Mouse (Mus musculus) myocyte (in vitro differentiated cells): Measurements from ENCODE around the gene Cdca5. TPM values are rescaled to one million over a fixed set of nuclear protein-coding genes. Genes with fewer than 3 reads are reported as not detected.
A peak's percentile ranks its signal among the peaks of the same experiment; 100 is the strongest.

ENCODE experiments used
- H3K27me3 ChIP-seq: one replicate; pipeline ENCODE4 v1.6.1; 2011; ENCODE audit not compliant: control insufficient read depth, insufficient read depth, insufficient read length
- H3K36me3 ChIP-seq: one replicate; pipeline ENCODE4 v1.6.1; 2011; ENCODE audit not compliant: control insufficient read depth, insufficient read depth
- H3K4me2 ChIP-seq: one replicate; pipeline ENCODE4 v1.6.1; 2011; ENCODE audit warnings: low read depth, control low read depth
- H3K4me3 ChIP-seq: one replicate; pipeline ENCODE4 v1.5.1; 2011; ENCODE audit warnings: mild to moderate bottlenecking, control low read depth, moderate library complexity
- H3K79me2 ChIP-seq: one replicate; pipeline ENCODE4 v1.6.1; 2011; ENCODE audit not compliant: control insufficient read depth, insufficient read depth
- H3ac ChIP-seq: one replicate; pipeline ENCODE4 v1.6.1; 2011; ENCODE audit not compliant: control insufficient read depth, insufficient read length
- CEBPB ChIP-seq: IDR thresholded peaks from 2 replicates; pipeline ENCODE4 v1.6.1; 2011; ENCODE audit warnings: mild to moderate bottlenecking, moderate library complexity; ENCODE audit not compliant: poor library complexity, insufficient read depth, severe bottlenecking
- E2F4 ChIP-seq: IDR thresholded peaks from one replicate; pipeline ENCODE4 v1.6.1; 2011; ENCODE audit warnings: mild to moderate bottlenecking, control low read depth, moderate library complexity; ENCODE audit not compliant: insufficient read depth
- MAX ChIP-seq: IDR thresholded peaks from one replicate; pipeline ENCODE4 v1.6.1; 2011; ENCODE audit warnings: low read depth, mild to moderate bottlenecking, control low read depth
- MYOD1 ChIP-seq, 3 experiments: IDR thresholded peaks; one replicate each; pipeline ENCODE4 v1.6.1; 2011; ENCODE audit warnings: control low read depth in 2 of 3, low read depth in 2 of 3, mild to moderate bottlenecking in 2 of 3, moderate library complexity in 1 of 3; ENCODE audit not compliant: insufficient read length in 2 of 3, control insufficient read depth in 1 of 3
- MYOG ChIP-seq, 3 experiments: IDR thresholded peaks; one replicate each; pipeline ENCODE4 v1.6.1; 2011; ENCODE audit warnings: control low read depth in 2 of 3, low read depth in 2 of 3, mild to moderate bottlenecking in 2 of 3; ENCODE audit not compliant: insufficient read length in 2 of 3, control insufficient read depth in 1 of 3, insufficient read depth in 1 of 3
- POLR2A ChIP-seq: IDR thresholded peaks from one replicate; pipeline ENCODE4 v1.6.1; 2011; ENCODE audit warnings: low read depth, mild to moderate bottlenecking, control low read depth, moderate library complexity; ENCODE audit not compliant: insufficient read length
- POLR2AphosphoS2 ChIP-seq: IDR thresholded peaks from one replicate; pipeline ENCODE4 v1.6.1; 2011; ENCODE audit warnings: low read depth, control low read depth; ENCODE audit not compliant: insufficient read length
- REST ChIP-seq: IDR thresholded peaks from one replicate; pipeline ENCODE4 v1.6.1; 2011; ENCODE audit warnings: mild to moderate bottlenecking, control low read depth, moderate library complexity; ENCODE audit not compliant: insufficient read depth, insufficient read length
- SRF ChIP-seq: IDR thresholded peaks from one replicate; pipeline ENCODE4 v1.6.1; 2011; ENCODE audit warnings: low read depth; ENCODE audit not compliant: control insufficient read depth, insufficient read length
- TCF12 ChIP-seq: IDR thresholded peaks from one replicate; pipeline ENCODE4 v1.6.1; 2011; ENCODE audit warnings: mild to moderate bottlenecking, control low read depth; ENCODE audit not compliant: poor library complexity, insufficient read depth, severe bottlenecking
- TCF3 ChIP-seq: IDR thresholded peaks from one replicate; pipeline ENCODE4 v1.6.1; 2011; ENCODE audit warnings: low read depth, control low read depth; ENCODE audit not compliant: insufficient read length
- USF1 ChIP-seq: IDR thresholded peaks from one replicate; pipeline ENCODE4 v1.6.1; 2011; ENCODE audit warnings: low read depth, mild to moderate bottlenecking, control low read depth, moderate library complexity
- polyA plus RNA-seq: library from polyadenylated mRNA; unstranded; fragments of >200 nt; fragmentation: generic; extraction: Trizol; gene quantifications from one replicate; pipeline ENCODE4 v1.2.1, GENCODE M21; 2012; ENCODE audit warnings: missing spikeins

Gene Cdca5
- polyA plus RNA-seq, result 7.7 TPM

- peaks cover 47% of the 10 kb centered on the region for H3K79me2 ChIP-seq
- H3ac ChIP-seq, result peak within 1 kb of the TSS; percentile 74
- H3K4me2 ChIP-seq, result peak within 1 kb of the TSS; percentile 97
- H3K36me3 ChIP-seq, result no peaks in the 10 kb centered on the region
- TF ChIP-seq MYOD1 (IDR thresholded peaks at IDR 0.05; ENCODE audit: control insufficient read depth in 1 of 3, insufficient read length in 2 of 3, low read depth in 2 of 3), result peak in 2 of 3 experiments; percentile 16
- no peak for TF ChIP-seq REST
- peak; percentile 64 for TF ChIP-seq POLR2A
- TF ChIP-seq MAX, result no peak
- TF ChIP-seq CEBPB, result no peak
- TF ChIP-seq TCF3, result no peak
- TF ChIP-seq TCF12, result no peak
- no peak for TF ChIP-seq USF1
- TF ChIP-seq MYOG (IDR thresholded peaks at IDR 0.05; ENCODE audit: control insufficient read depth in 1 of 3, insufficient read depth in 1 of 3, insufficient read length in 2 of 3, low read depth in 2 of 3), result peak in 2 of 3 experiments; percentile 9 to 63
- TF ChIP-seq E2F4, result peak; percentile 99
- TF ChIP-seq POLR2AphosphoS2, result peak; percentile 20
- TF ChIP-seq SRF, result peak; percentile 94
- peak within 1 kb of the TSS; percentile 89 for H3K4me3 ChIP-seq
- H3K27me3 ChIP-seq, result no peaks in the 10 kb centered on the region
Measured at GRCm38 (mm10) chr19:6084478-6085248, at the start of gene Cdca5, which contains the start of gene Zfpl1. Gene Cdca5 (plus strand): TSS chr19:6084983. Gene Zfpl1 (minus strand): TSS chr19:6084956.

GRCm38 (mm10) chr19:6035966-6036585 lies 48.7 kb upstream of the Cdca5 start:
- Histone ChIP-seq H3K4me2 (no peak overlapping the region), H3K36me3 (no peaks in the 10 kb centered on the region), H3K27me3 (no peaks in the 10 kb centered on the region), H3K4me3 (no peak overlapping the region), H3K79me2 (no peaks in the 10 kb centered on the region), H3ac (no peak overlapping the region)
- TF ChIP-seq POLR2A (no peak), POLR2AphosphoS2 (no peak), CEBPB (no peak), MYOG (IDR thresholded peaks at IDR 0.05; ENCODE audit: control insufficient read depth in 1 of 3, insufficient read depth in 1 of 3, insufficient read length in 2 of 3, low read depth in 2 of 3) (no peak), TCF3 (no peak)

- Histone ChIP-seq H3ac (no peak overlapping the region), H3K79me2 (no peaks in the 10 kb centered on the region), H3K27me3 (no peaks in the 10 kb centered on the region), H3K4me2 (no peak overlapping the region), H3K4me3 (no peak overlapping the region), H3K36me3 (no peaks in the 10 kb centered on the region)
- no peak for TF ChIP-seq E2F4
- no peak for TF ChIP-seq POLR2AphosphoS2
- TF ChIP-seq MYOD1 (IDR thresholded peaks at IDR 0.05; ENCODE audit: control insufficient read depth in 1 of 3, insufficient read length in 2 of 3, low read depth in 2 of 3), result no peak
- TF ChIP-seq REST, result no peak
- TF ChIP-seq TCF12, result no peak
- no peak for TF ChIP-seq USF1
- TF ChIP-seq SRF, result no peak
- TF ChIP-seq MAX, result no peak
Measured at GRCm38 (mm10) chr19:6037695-6038094, 47.1 kb upstream of the Cdca5 start.

GRCm38 (mm10) chr19:6038326-6038725 lies 46.5 kb upstream of the Cdca5 start:
- no peaks in the 10 kb centered on the region for H3K79me2 ChIP-seq
- TF ChIP-seq SRF, result no peak
- TF ChIP-seq USF1, result no peak
- TF ChIP-seq TCF3, result no peak
- no peak for TF ChIP-seq MYOG (IDR thresholded peaks at IDR 0.05; ENCODE audit: control insufficient read depth in 1 of 3, insufficient read depth in 1 of 3, insufficient read length in 2 of 3, low read depth in 2 of 3)
- no peak for TF ChIP-seq MYOD1 (IDR thresholded peaks at IDR 0.05; ENCODE audit: control insufficient read depth in 1 of 3, insufficient read length in 2 of 3, low read depth in 2 of 3)
- no peak for TF ChIP-seq POLR2A
- TF ChIP-seq MAX, result no peak
- TF ChIP-seq CEBPB, result no peak
- TF ChIP-seq E2F4, result no peak
- no peak for TF ChIP-seq POLR2AphosphoS2
- TF ChIP-seq TCF12, result no peak
- TF ChIP-seq REST, result no peak

More at GRCm38 (mm10) chr19:6038326-6038725, 46.5 kb upstream of the Cdca5 start:
- H3K27me3 ChIP-seq, result no peaks in the 10 kb centered on the region
- H3ac ChIP-seq, result no peak overlapping the region
- H3K4me3 ChIP-seq, result no peak overlapping the region
- no peak overlapping the region for H3K4me2 ChIP-seq
- no peaks in the 10 kb centered on the region for H3K36me3 ChIP-seq
